Mouse (Mus musculus): ENCODE data around the gene 4930505A04Rik. TPM values are rescaled to one million over a fixed set of nuclear protein-coding genes. Genes with fewer than 3 reads are reported as not detected.
"Not testable (repeated sequence)": the region's sequence is repeated elsewhere in the genome, so short reads cannot be mapped to it uniquely, and the experiment has no call there.

4930505A04Rik gene
- polyA plus RNA-seq, 1 experiment: 84.5 TPM

GRCm38 (mm10) chr11:30483286-30483685, 11.7 kb upstream of the 4930505A04Rik start:
- no peaks in the 10 kb centered on the region for H3K27me3 ChIP-seq (ENCODE audit: control insufficient read depth, insufficient read depth, low read length)
- TF ChIP-seq POLR2A (IDR thresholded peaks at IDR 0.05; ENCODE audit: control insufficient read depth, low read depth, low read length) (no peak), CTCF (IDR thresholded peaks at IDR 0.05; ENCODE audit: control insufficient read depth, insufficient read depth, insufficient replicate concordance, low read depth, low read length) (no peak)
- no peaks in the 10 kb centered on the region for H3K36me3 ChIP-seq (ENCODE audit: control insufficient read depth, insufficient read depth, low read length)
- H3K4me3 ChIP-seq (ENCODE audit: control insufficient read depth, low read depth, low read length): no peak overlapping the region
- no peaks in the 10 kb centered on the region for H3K4me1 ChIP-seq (ENCODE audit: control insufficient read depth, insufficient read depth, low read length)
- peak overlapping the region; percentile 6; the same call in 1 of the 2 replicates for H3K27ac ChIP-seq (ENCODE audit: control insufficient read depth, insufficient read depth, low read depth, low read length)

GRCm38 (mm10) chr11:30471187-30471586, 440 bp downstream of the 4930505A04Rik start:
- TF ChIP-seq POLR2A (IDR thresholded peaks at IDR 0.05; ENCODE audit: control insufficient read depth, low read depth, low read length): no peak
- TF ChIP-seq CTCF (IDR thresholded peaks at IDR 0.05; ENCODE audit: control insufficient read depth, insufficient read depth, insufficient replicate concordance, low read depth, low read length): no peak
- Histone ChIP-seq H3K4me3 (ENCODE audit: control insufficient read depth, low read depth, low read length) (peak overlapping the region; percentile 94), H3K27ac (ENCODE audit: control insufficient read depth, insufficient read depth, low read depth, low read length) (no peak overlapping the region)

GRCm38 (mm10) chr11:30454331-30454730, 17.3 kb downstream of the 4930505A04Rik start:
- Histone ChIP-seq H3K27ac (ENCODE audit: control insufficient read depth, insufficient read depth, low read depth, low read length) (no peak overlapping the region), H3K4me1 (ENCODE audit: control insufficient read depth, insufficient read depth, low read length) (no peaks in the 10 kb centered on the region), H3K27me3 (ENCODE audit: control insufficient read depth, insufficient read depth, low read length) (no peaks in the 10 kb centered on the region), H3K36me3 (ENCODE audit: control insufficient read depth, insufficient read depth, low read length) (no peaks in the 10 kb centered on the region), H3K4me3 (ENCODE audit: control insufficient read depth, low read depth, low read length) (no peak overlapping the region)
- TF ChIP-seq POLR2A (IDR thresholded peaks at IDR 0.05; ENCODE audit: control insufficient read depth, low read depth, low read length) (no peak), CTCF (IDR thresholded peaks at IDR 0.05; ENCODE audit: control insufficient read depth, insufficient read depth, insufficient replicate concordance, low read depth, low read length) (no peak)

More at GRCm38 (mm10) chr11:30471187-30471586, 440 bp downstream of the 4930505A04Rik start:
- peaks cover 6% of the 10 kb centered on the region for H3K4me1 ChIP-seq (ENCODE audit: control insufficient read depth, insufficient read depth, low read length)
- H3K27me3 ChIP-seq (ENCODE audit: control insufficient read depth, insufficient read depth, low read length): no peaks in the 10 kb centered on the region
- H3K36me3 ChIP-seq (ENCODE audit: control insufficient read depth, insufficient read depth, low read length): no peaks in the 10 kb centered on the region

- Histone ChIP-seq H3K4me1 (ENCODE audit: control insufficient read depth, insufficient read depth, low read length) (no peaks in the 10 kb centered on the region), H3K27ac (ENCODE audit: control insufficient read depth, insufficient read depth, low read depth, low read length) (no peak overlapping the region), H3K36me3 (ENCODE audit: control insufficient read depth, insufficient read depth, low read length) (no peaks in the 10 kb centered on the region), H3K4me3 (ENCODE audit: control insufficient read depth, low read depth, low read length) (no peak overlapping the region), H3K27me3 (ENCODE audit: control insufficient read depth, insufficient read depth, low read length) (no peaks in the 10 kb centered on the region)
- TF ChIP-seq POLR2A (IDR thresholded peaks at IDR 0.05; ENCODE audit: control insufficient read depth, low read depth, low read length) (no peak), CTCF (IDR thresholded peaks at IDR 0.05; ENCODE audit: control insufficient read depth, insufficient read depth, insufficient replicate concordance, low read depth, low read length) (no peak)
Observed at GRCm38 (mm10) chr11:30448126-30448525, 23.5 kb downstream of the 4930505A04Rik start.

GRCm38 (mm10) chr11:30447561-30447960, 24.1 kb downstream of the 4930505A04Rik start:
- no peaks in the 10 kb centered on the region for H3K36me3 ChIP-seq (ENCODE audit: control insufficient read depth, insufficient read depth, low read length)
- H3K27ac ChIP-seq (ENCODE audit: control insufficient read depth, insufficient read depth, low read depth, low read length): no peak overlapping the region
- TF ChIP-seq POLR2A (IDR thresholded peaks at IDR 0.05; ENCODE audit: control insufficient read depth, low read depth, low read length) (no peak), CTCF (IDR thresholded peaks at IDR 0.05; ENCODE audit: control insufficient read depth, insufficient read depth, insufficient replicate concordance, low read depth, low read length) (no peak)
- no peaks in the 10 kb centered on the region for H3K27me3 ChIP-seq (ENCODE audit: control insufficient read depth, insufficient read depth, low read length)
- no peak overlapping the region for H3K4me3 ChIP-seq (ENCODE audit: control insufficient read depth, low read depth, low read length)
- no peaks in the 10 kb centered on the region for H3K4me1 ChIP-seq (ENCODE audit: control insufficient read depth, insufficient read depth, low read length)

GRCm38 (mm10) chr11:30444192-30444905, 27.3 kb downstream of the 4930505A04Rik start:
- H3K4me3 ChIP-seq (ENCODE audit: control insufficient read depth, low read depth, low read length); H3K4me1 ChIP-seq (ENCODE audit: control insufficient read depth, insufficient read depth, low read length); H3K27ac ChIP-seq (ENCODE audit: control insufficient read depth, insufficient read depth, low read depth, low read length); H3K27me3 ChIP-seq (ENCODE audit: control insufficient read depth, insufficient read depth, low read length); H3K36me3 ChIP-seq (ENCODE audit: control insufficient read depth, insufficient read depth, low read length): not testable (repeated sequence)

GRCm38 (mm10) chr11:30443746-30444145, 27.9 kb downstream of the 4930505A04Rik start:
- Histone ChIP-seq H3K27ac (ENCODE audit: control insufficient read depth, insufficient read depth, low read depth, low read length) (no peak overlapping the region), H3K27me3 (ENCODE audit: control insufficient read depth, insufficient read depth, low read length) (no peaks in the 10 kb centered on the region), H3K36me3 (ENCODE audit: control insufficient read depth, insufficient read depth, low read length) (no peaks in the 10 kb centered on the region), H3K4me3 (ENCODE audit: control insufficient read depth, low read depth, low read length) (no peak overlapping the region), H3K4me1 (ENCODE audit: control insufficient read depth, insufficient read depth, low read length) (no peaks in the 10 kb centered on the region)
- no peak for TF ChIP-seq CTCF (IDR thresholded peaks at IDR 0.05; ENCODE audit: control insufficient read depth, insufficient read depth, insufficient replicate concordance, low read depth, low read length)
- no peak for TF ChIP-seq POLR2A (IDR thresholded peaks at IDR 0.05; ENCODE audit: control insufficient read depth, low read depth, low read length)

All from testis, adult 2 months (tissue).